Mouse (Mus musculus) MEL (cell line): ENCODE data around the gene Natd1.

ENCODE experiments used
- CTCF ChIP-seq, 3 experiments: IDR thresholded peaks in 2 of 3; conservative IDR thresholded peaks in 1 of 3; 2 replicates each; pipeline ENCODE4 v1.5.1; 2011 to 2012; ENCODE audit warnings: low read length in 3 of 3, low read depth in 2 of 3, mild to moderate bottlenecking in 2 of 3, improper control_type of control experiment in 1 of 3, inconsistent platforms in 1 of 3, mixed read lengths in 1 of 3, moderate library complexity in 1 of 3; ENCODE audit not compliant: control insufficient read depth in 1 of 3, insufficient read depth in 1 of 3, poor library complexity in 1 of 3, severe bottlenecking in 1 of 3
- MAX ChIP-seq: IDR thresholded peaks from 2 replicates; pipeline ENCODE4 v1.6.1; 2011; ENCODE audit warnings: low read length, improper control_type of control experiment
- MYB ChIP-seq: IDR thresholded peaks from 2 replicates; pipeline ENCODE4 v1.6.1; 2011; ENCODE audit warnings: mild to moderate bottlenecking, low read depth, low read length, improper control_type of control experiment
- POLR2A ChIP-seq, 2 experiments: IDR thresholded peaks; 2 replicates each; pipeline ENCODE4 v1.6.1; 2011 to 2012; ENCODE audit warnings: low read length in 2 of 2, mild to moderate bottlenecking in 2 of 2, control low read depth in 1 of 2, improper control_type of control experiment in 1 of 2, low read depth in 1 of 2, moderate library complexity in 1 of 2; ENCODE audit not compliant: control insufficient read depth in 1 of 2, insufficient read depth in 1 of 2, poor library complexity in 1 of 2
- USF1 ChIP-seq: IDR thresholded peaks from 2 replicates; pipeline ENCODE4 v1.6.1; 2014; ENCODE audit warnings: low read depth, mild to moderate bottlenecking, inconsistent platforms, low read length, improper control_type of control experiment, moderate library complexity
- ZC3H11A ChIP-seq: IDR thresholded peaks from 2 replicates; pipeline ENCODE4 v1.6.1; 2012; ENCODE audit warnings: low read depth, mild to moderate bottlenecking, inconsistent platforms, low read length, improper control_type of control experiment

DNA sequence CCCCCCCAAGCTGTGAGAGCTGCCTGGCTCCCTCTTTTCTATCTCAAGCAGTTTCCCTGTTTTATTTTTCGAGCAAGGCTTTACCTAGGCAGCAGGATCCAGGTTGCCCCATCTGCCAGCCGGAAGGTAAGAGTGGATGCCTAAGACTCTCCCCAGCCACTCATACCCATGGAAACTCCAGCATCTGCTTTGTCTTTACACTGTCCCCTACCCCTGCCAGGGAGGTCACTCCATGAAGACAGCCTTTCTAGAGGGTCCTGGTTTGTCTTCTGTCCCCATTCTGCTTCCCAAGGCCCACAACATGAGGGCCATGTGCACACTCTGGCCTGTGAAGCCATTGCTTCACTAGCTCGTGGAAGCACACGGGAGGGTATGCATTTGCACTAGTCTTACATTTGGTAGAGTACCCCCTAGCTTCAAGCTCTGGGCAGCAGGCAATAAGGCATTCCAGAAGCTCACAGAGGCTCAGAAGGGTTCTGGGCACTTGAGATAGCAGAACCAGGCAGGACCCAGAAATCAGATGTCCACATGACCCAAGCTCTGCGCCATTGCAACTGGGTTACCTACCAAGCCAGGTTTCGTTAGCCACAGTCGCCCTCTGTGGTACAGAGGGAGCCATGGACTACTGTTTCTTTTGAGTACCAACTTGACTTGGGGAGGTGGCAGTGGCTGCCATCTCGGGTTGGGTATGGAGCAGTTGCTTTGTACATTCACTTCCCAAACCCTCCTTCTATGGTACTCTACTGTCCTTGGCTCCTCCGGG lies 41.3 kb upstream of the Natd1 start:
- TF ChIP-seq ZC3H11A = no peak
- no peak for TF ChIP-seq MYB
- TF ChIP-seq POLR2A (IDR thresholded peaks at IDR 0.05; ENCODE audit: control insufficient read depth in 1 of 2, insufficient read depth in 1 of 2, low read depth in 1 of 2, low read length in 2 of 2, poor library complexity in 1 of 2) = no peak
- no peak for TF ChIP-seq USF1
- TF ChIP-seq CTCF (IDR thresholded peaks at IDR 0.05 in 2 of 3, conservative IDR thresholded peaks at IDR 0.05 in 1 of 3; ENCODE audit: control insufficient read depth in 1 of 3, insufficient read depth in 1 of 3, low read depth in 2 of 3, low read length in 3 of 3, poor library complexity in 1 of 3, severe bottlenecking in 1 of 3) = no peak
- no peak for TF ChIP-seq MAX
